Mouse (Mus musculus): ENCODE data around the gene Specc1. TPM values are rescaled to one million over a fixed set of nuclear protein-coding genes. Genes with fewer than 3 reads are reported as not detected.
A peak's percentile ranks its signal among the peaks of the same experiment; 100 is the strongest.

Gene Specc1
- polyA plus RNA-seq, 1 experiment from 2014 or later: 13.4 TPM

DNA sequence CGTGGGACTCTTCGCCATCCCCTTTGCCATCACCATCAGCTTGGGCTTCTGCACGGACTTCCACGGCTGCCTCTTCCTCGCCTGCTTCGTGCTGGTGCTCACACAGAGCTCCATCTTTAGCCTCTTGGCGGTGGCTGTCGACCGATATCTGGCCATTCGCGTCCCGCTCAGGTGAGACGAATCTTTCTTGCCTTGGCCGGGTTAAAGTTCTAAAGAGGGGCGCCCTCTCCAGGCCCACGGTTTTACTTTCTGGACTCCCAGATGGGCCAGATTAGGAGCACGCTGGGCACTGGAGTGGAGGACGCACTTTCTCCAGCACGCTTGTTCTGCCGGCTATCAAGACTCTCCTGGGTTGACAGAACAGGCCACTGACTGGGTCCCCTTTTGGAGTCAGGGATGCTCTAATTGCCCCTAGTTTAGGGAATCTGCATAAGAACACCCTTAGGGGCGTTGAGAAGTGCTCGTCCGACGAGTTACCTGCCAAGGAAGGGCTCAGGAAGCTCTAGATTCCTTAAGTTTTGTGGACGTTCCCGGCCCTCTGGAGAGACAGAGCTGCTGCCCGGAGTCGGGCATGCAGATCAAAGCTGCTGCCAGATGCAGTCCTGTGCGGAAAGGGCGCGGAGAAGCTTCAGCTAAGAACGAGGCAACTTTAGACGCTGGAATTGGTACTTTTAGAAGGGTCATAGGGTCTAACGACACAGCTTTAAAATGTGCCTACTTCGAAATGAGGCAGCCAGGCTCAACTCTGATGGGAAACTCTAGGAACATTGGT, 292.9 kb downstream of the Specc1 start:
- DNase-seq: peak; percentile 55
- peak overlapping the region; percentile 54 for H3K4me3 ChIP-seq (ENCODE audit: low read depth, low read length)
- no peaks in the 10 kb centered on the region for H3K9me3 ChIP-seq (ENCODE audit: low read depth, low read length)
- peaks cover 17% of the 10 kb centered on the region for H3K27me3 ChIP-seq (ENCODE audit: insufficient read depth, low read length)
- H3K27ac ChIP-seq (ENCODE audit: low read depth): no peak overlapping the region
- peaks cover 9% of the 10 kb centered on the region; the same call in 1 of the 2 replicates for H3K4me1 ChIP-seq (ENCODE audit: insufficient read depth)
- H3K36me3 ChIP-seq (ENCODE audit: insufficient read depth): no peaks in the 10 kb centered on the region
- WGBS: 3% methylated on average over 35 of the region's 35 CpGs
- peak overlapping the region; percentile 100 for H3K4me2 ChIP-seq
- peak; percentile 39; the same call in 1 of the 2 replicates for ATAC-seq (ENCODE audit: insufficient read depth)
- TF ChIP-seq CTCF (IDR thresholded peaks at IDR 0.05; ENCODE audit: low read depth): peak; percentile 40
- H3K9ac ChIP-seq: peak overlapping the region; percentile 47

DNA sequence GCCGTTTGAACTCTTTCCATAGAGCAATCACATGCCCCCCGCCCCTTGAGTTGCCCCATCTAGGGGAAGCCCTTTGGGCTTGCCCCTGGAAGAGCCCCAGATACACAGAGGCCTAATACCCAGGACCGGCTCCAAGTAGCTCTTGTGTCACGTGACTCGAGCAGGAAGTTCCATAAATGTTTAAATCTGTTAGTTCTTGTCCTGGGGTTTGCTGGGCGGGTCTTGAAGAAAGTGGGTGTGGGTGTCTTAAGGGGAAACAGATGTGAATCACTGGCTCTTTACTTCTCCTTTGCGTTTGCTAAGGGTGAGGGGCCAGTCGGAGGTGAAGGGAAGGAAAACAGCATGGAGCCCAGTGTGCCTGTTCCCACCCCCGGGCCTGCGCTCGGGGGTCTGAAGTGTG, 294.5 kb downstream of the Specc1 start:
- Histone ChIP-seq H3K27ac (ENCODE audit: low read depth) (no peak overlapping the region), H3K4me3 (ENCODE audit: low read depth, low read length) (no peak overlapping the region), H3K36me3 (ENCODE audit: insufficient read depth) (no peaks in the 10 kb centered on the region), H3K4me1 (ENCODE audit: insufficient read depth) (peaks cover 9% of the 10 kb centered on the region; the same call in 1 of the 2 replicates), H3K27me3 (ENCODE audit: insufficient read depth, low read length) (peaks cover 17% of the 10 kb centered on the region), H3K9ac (no peak overlapping the region), H3K9me3 (ENCODE audit: low read depth, low read length) (no peaks in the 10 kb centered on the region), H3K4me2 (peak overlapping the region; percentile 27)
- WGBS: 42% methylated on average over 11 of the region's 11 CpGs
- ATAC-seq (ENCODE audit: insufficient read depth): no peak
- peak; percentile 48 for DNase-seq
- TF ChIP-seq CTCF (IDR thresholded peaks at IDR 0.05; ENCODE audit: low read depth): no peak

DNA sequence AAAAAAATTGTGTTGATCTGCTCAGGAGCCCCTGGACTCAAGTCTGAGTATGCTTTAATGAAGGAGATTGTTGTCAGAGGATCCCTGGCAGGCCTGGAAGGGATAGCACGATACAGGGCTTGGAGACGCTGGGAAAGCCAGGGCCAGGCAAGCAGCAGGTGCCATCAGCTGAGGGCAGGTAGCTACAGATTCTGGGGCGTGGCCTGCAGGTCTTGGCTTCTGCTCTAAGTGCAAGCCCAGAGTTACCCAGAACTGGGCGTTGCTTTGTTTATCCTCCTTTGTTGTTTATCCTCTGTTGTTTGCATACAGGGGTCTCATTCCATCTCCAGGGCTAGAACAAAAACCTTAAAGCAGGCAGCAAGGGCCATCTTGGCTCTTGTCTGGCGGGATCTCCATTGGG, 296.8 kb downstream of the Specc1 start:
- Histone ChIP-seq H3K36me3 (ENCODE audit: insufficient read depth) (no peaks in the 10 kb centered on the region), H3K4me2 (no peak overlapping the region), H3K27ac (ENCODE audit: low read depth) (no peak overlapping the region), H3K4me3 (ENCODE audit: low read depth, low read length) (no peak overlapping the region), H3K4me1 (ENCODE audit: insufficient read depth) (peaks cover 9% of the 10 kb centered on the region; the same call in 1 of the 2 replicates), H3K27me3 (ENCODE audit: insufficient read depth, low read length) (peaks cover 17% of the 10 kb centered on the region), H3K9ac (no peak overlapping the region), H3K9me3 (ENCODE audit: low read depth, low read length) (no peaks in the 10 kb centered on the region)
- 65% methylated on average over 5 of the region's 5 CpGs for WGBS
- TF ChIP-seq CTCF (IDR thresholded peaks at IDR 0.05; ENCODE audit: low read depth): no peak
- DNase-seq (no peak), ATAC-seq (ENCODE audit: insufficient read depth) (no peak)

DNA sequence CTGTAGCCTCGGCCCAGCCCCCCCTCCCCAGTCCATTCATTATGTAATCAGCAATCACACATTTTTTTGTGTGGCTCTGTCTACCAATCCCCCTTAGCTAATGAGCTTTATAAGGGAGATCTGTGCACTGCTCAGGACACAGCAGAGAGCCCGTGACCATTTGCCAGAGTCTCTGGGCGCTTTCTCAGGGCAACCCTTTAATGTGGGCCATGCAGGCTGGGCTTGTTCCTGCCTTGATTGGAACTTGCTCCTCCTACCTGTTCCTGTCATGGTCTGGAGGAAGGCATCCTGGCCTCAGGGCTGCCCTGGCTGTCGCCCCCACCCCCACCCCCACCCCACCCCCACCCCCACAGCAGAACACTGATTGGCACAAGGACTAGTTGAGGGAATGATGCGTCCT, 302.7 kb downstream of the Specc1 start:
- no peaks in the 10 kb centered on the region for H3K9me3 ChIP-seq (ENCODE audit: low read depth, low read length)
- H3K4me1 ChIP-seq (ENCODE audit: insufficient read depth): no peaks in the 10 kb centered on the region
- ATAC-seq (ENCODE audit: insufficient read depth) (no peak), DNase-seq (no peak)
- no peaks in the 10 kb centered on the region for H3K27me3 ChIP-seq (ENCODE audit: insufficient read depth, low read length)
- WGBS: 59% methylated on average over 5 of the region's 5 CpGs
- no peak for TF ChIP-seq CTCF (IDR thresholded peaks at IDR 0.05; ENCODE audit: low read depth)
- no peaks in the 10 kb centered on the region for H3K36me3 ChIP-seq (ENCODE audit: insufficient read depth)
- no peak overlapping the region for H3K9ac ChIP-seq
- no peak overlapping the region for H3K4me3 ChIP-seq (ENCODE audit: low read depth, low read length)
- H3K27ac ChIP-seq (ENCODE audit: low read depth): no peak overlapping the region
- no peak overlapping the region for H3K4me2 ChIP-seq

DNA sequence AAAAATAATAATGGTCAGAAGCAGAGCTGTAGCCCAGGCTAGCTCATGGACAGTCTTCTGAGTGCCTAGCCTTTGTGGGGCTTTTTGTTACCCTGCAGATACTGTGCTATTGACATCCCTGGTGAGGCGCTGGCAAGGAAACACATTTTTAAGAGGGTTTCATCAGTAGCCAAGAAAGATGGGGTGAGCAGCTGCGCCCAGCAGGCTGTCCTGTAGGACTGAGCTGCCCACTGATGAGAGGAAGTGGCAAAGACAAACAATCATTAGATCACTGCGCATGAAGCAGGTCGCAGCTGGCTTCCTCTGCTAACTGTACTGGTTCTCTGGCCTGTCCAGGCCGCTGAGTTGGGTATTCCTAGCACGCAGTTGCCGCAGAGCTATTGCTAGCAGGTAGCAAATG, 307.0 kb downstream of the Specc1 start:
- Histone ChIP-seq H3K27ac (ENCODE audit: low read depth) (no peak overlapping the region), H3K9me3 (ENCODE audit: low read depth, low read length) (no peaks in the 10 kb centered on the region), H3K4me2 (no peak overlapping the region), H3K4me1 (ENCODE audit: insufficient read depth) (no peaks in the 10 kb centered on the region), H3K27me3 (ENCODE audit: insufficient read depth, low read length) (no peaks in the 10 kb centered on the region), H3K9ac (no peak overlapping the region), H3K4me3 (ENCODE audit: low read depth, low read length) (no peak overlapping the region), H3K36me3 (ENCODE audit: insufficient read depth) (no peaks in the 10 kb centered on the region)
- no peak for TF ChIP-seq CTCF (IDR thresholded peaks at IDR 0.05; ENCODE audit: low read depth)
- WGBS: 46% methylated on average over 7 of the region's 7 CpGs
- peak; percentile 31 for ATAC-seq (ENCODE audit: insufficient read depth)
- peak; percentile 50 for DNase-seq

DNA sequence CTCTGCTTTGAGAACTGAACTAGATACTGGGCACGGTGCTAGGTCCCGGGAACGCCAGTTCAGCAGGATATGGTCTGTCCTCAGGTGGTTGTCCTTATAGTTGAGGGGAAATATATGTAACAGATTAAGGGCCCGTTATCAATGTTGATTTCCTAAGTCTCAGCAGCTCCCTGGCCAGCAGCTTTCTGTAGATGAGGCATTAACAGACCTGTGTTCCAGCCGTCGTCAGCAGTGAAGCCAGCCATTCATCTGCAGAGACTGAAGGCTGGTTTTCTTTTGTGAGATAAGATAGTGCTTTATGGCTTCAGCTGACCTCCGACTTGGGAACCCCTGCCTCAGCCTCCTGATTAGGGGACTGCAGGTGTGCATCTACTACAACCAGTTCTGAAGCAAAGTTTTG, 307.5 kb downstream of the Specc1 start:
- Histone ChIP-seq H3K4me3 (ENCODE audit: low read depth, low read length) (no peak overlapping the region), H3K9ac (no peak overlapping the region), H3K27me3 (ENCODE audit: insufficient read depth, low read length) (no peaks in the 10 kb centered on the region), H3K27ac (ENCODE audit: low read depth) (no peak overlapping the region), H3K4me1 (ENCODE audit: insufficient read depth) (no peaks in the 10 kb centered on the region), H3K36me3 (ENCODE audit: insufficient read depth) (no peaks in the 10 kb centered on the region), H3K9me3 (ENCODE audit: low read depth, low read length) (no peaks in the 10 kb centered on the region), H3K4me2 (no peak overlapping the region)
- 43% methylated on average over 7 of the region's 7 CpGs for WGBS
- DNase-seq: no peak
- TF ChIP-seq CTCF (IDR thresholded peaks at IDR 0.05; ENCODE audit: low read depth): no peak
- ATAC-seq (ENCODE audit: insufficient read depth): no peak

DNA sequence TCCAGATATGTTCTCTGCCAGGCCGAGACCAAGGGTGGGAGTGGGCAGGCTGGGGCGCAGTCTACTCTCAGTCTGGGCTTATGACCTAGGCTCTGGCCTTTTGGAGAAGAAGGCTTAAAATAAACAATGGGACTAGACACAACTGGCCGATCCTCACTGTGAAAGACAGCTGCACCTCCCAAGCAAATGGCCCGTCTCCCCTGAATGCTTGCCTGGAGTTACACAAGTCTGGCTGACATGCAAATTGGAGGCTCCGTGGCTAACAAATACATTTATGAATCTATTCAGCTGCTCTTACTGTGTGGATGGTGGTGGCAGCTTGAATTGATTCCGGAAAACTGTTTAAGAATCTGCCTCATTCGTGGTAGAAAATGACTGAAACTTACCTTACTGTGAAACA, 309.1 kb downstream of the Specc1 start:
- H3K27ac ChIP-seq (ENCODE audit: low read depth): no peak overlapping the region
- no peak overlapping the region for H3K4me3 ChIP-seq (ENCODE audit: low read depth, low read length)
- no peak overlapping the region for H3K9ac ChIP-seq
- no peaks in the 10 kb centered on the region for H3K9me3 ChIP-seq (ENCODE audit: low read depth, low read length)
- DNase-seq (no peak), ATAC-seq (ENCODE audit: insufficient read depth) (no peak)
- WGBS: 77% methylated on average over 7 of the region's 7 CpGs
- TF ChIP-seq CTCF (IDR thresholded peaks at IDR 0.05; ENCODE audit: low read depth): no peak
- no peaks in the 10 kb centered on the region for H3K27me3 ChIP-seq (ENCODE audit: insufficient read depth, low read length)
- H3K4me2 ChIP-seq: no peak overlapping the region
- H3K4me1 ChIP-seq (ENCODE audit: insufficient read depth): no peaks in the 10 kb centered on the region
- no peaks in the 10 kb centered on the region for H3K36me3 ChIP-seq (ENCODE audit: insufficient read depth)

All from lung, embryonic 14.5 days (tissue).